Mouse (Mus musculus): ENCODE measurements around the gene Smco1. TPM values are rescaled to one million over a fixed set of nuclear protein-coding genes. Genes with fewer than 3 reads are reported as not detected.

Smco1 gene
- total and polyA plus RNA-seq, 3 experiments, result not detected

- in situ Hi-C loops (cut with MboI; ENCODE audit: low pct_ligation_motif_present, low pct_unique_long_range_greater_than_20kb, low sequenced_read_pairs) (no loop called here), dilution Hi-C loops (cut with MboI; ENCODE audit: extremely low pct_ligation_motif_present, extremely low pct_unique_long_range_greater_than_20kb, low sequenced_read_pairs) (no loop called here)
- peaks cover 5 to 37% of the 10 kb centered on the region in 2 experiments; a peak in 3 of 4 replicates for H3K4me1 ChIP-seq (ENCODE audit: control insufficient read depth in 1 of 2, insufficient read depth in 2 of 2)
- H3K4me3 ChIP-seq (replicated peaks in 1 of 3; ENCODE audit: low read depth in 2 of 3, low read length in 2 of 3, poor library complexity in 1 of 3), result peak overlapping the region; percentile 86 to 90 (median 89)
- H3K36me3 ChIP-seq (replicated peaks in 1 of 2; ENCODE audit: control insufficient read depth in 1 of 2, insufficient read depth in 1 of 2, low read length in 1 of 2), result peaks cover 2 to 31% of the 10 kb centered on the region in 2 experiments
- peak overlapping the region; percentile 52 for H3K4me2 ChIP-seq (ENCODE audit: insufficient read depth, low read depth, poor library complexity, severe bottlenecking)
- peak; percentile 67 for DNase-seq (ENCODE audit: extremely low read depth)
- no peaks in the 10 kb centered on the region for H3K27me3 ChIP-seq (replicated peaks)
- no peaks in the 10 kb centered on the region for H3K9me3 ChIP-seq (replicated peaks; ENCODE audit: low read length)
- TF ChIP-seq ZKSCAN1 (IDR thresholded peaks at IDR 0.05; ENCODE audit: borderline replicate concordance, low read depth, low read length) (no peak), MEF2A (IDR thresholded peaks at IDR 0.05; ENCODE audit: borderline replicate concordance, low read depth, low read length) (0 out of 2 replicates have a peak, but pooled peaks have one; percentile 17)
- peak overlapping the region; percentile 72 for H3K27ac ChIP-seq (ENCODE audit: insufficient read depth, low read depth)
- peaks cover 64% of the 10 kb centered on the region for H3K79me2 ChIP-seq (replicated peaks; ENCODE audit: control insufficient read depth, extremely low read depth, insufficient read depth, poor library complexity, severe bottlenecking)
- H3K9ac ChIP-seq (ENCODE audit: insufficient read depth, low read depth), result peak overlapping the region; percentile 90
Observed at GRCm38 (mm10) chr16:32246351-32246791, 24.9 kb upstream of the Smco1 start.

- peaks cover 5 to 37% of the 10 kb centered on the region in 2 experiments; a peak in 3 of 4 replicates for H3K4me1 ChIP-seq (ENCODE audit: control insufficient read depth in 1 of 2, insufficient read depth in 2 of 2)
- dilution Hi-C loops (cut with MboI; ENCODE audit: extremely low pct_ligation_motif_present, extremely low pct_unique_long_range_greater_than_20kb, low sequenced_read_pairs), result no loop called here
- H3K9ac ChIP-seq (ENCODE audit: insufficient read depth, low read depth), result peak within 1 kb of the TSS; percentile 99
- TF ChIP-seq PAX5 (IDR thresholded peaks at IDR 0.05; ENCODE audit: low read length), result no peak
- no peak for TF ChIP-seq ZKSCAN1 (IDR thresholded peaks at IDR 0.05; ENCODE audit: borderline replicate concordance, low read depth, low read length)
- no peak for TF ChIP-seq CHD1 (IDR thresholded peaks at IDR 0.05; ENCODE audit: low read depth, low read length)
- 0 out of 2 replicates have a peak, but pooled peaks have one; percentile 55 for TF ChIP-seq TBP (conservative IDR thresholded peaks at IDR 0.05; ENCODE audit: low read depth, low read length)
- TF ChIP-seq SIN3A (IDR thresholded peaks at IDR 0.05; ENCODE audit: low read length), result peak; percentile 98
- TF ChIP-seq JUN (IDR thresholded peaks at IDR 0.05; ENCODE audit: insufficient read depth, low read depth, low read length), result no peak
- TF ChIP-seq NRF1 (IDR thresholded peaks at IDR 0.05; ENCODE audit: low read depth, low read length), result peak; percentile 84
- TF ChIP-seq CTCF (conservative IDR thresholded peaks at IDR 0.05 in 1 of 2, IDR thresholded peaks at IDR 0.05 in 1 of 2; ENCODE audit: low read depth in 2 of 2, low read length in 2 of 2), result no peak
- TF ChIP-seq MEF2A (IDR thresholded peaks at IDR 0.05; ENCODE audit: borderline replicate concordance, low read depth, low read length), result peak; percentile 82
- peak; percentile 99 for TF ChIP-seq UBTF (IDR thresholded peaks at IDR 0.05; ENCODE audit: low read depth, low read length)
- no peak; the same call in 1 of the 2 replicates for TF ChIP-seq CHD2 (IDR thresholded peaks at IDR 0.05; ENCODE audit: low read length)
- TF ChIP-seq USF2 (conservative IDR thresholded peaks at IDR 0.05; ENCODE audit: low read depth, low read length), result no peak
- no peak for TF ChIP-seq MAZ (IDR thresholded peaks at IDR 0.05; ENCODE audit: low read depth, low read length)
- TF ChIP-seq IRF4 (IDR thresholded peaks at IDR 0.05; ENCODE audit: low read depth, low read length), result peak; percentile 84
- TF ChIP-seq EP300 (IDR thresholded peaks at IDR 0.05; ENCODE audit: low read length), result no peak
- peak; percentile 93 for TF ChIP-seq HCFC1 (IDR thresholded peaks at IDR 0.05; ENCODE audit: low read depth, low read length)
- peak; percentile 62 for TF ChIP-seq BHLHE40 (IDR thresholded peaks at IDR 0.05; ENCODE audit: low read depth, low read length)
- peak; percentile 59; the same call in 1 of the 2 replicates for TF ChIP-seq MYC (IDR thresholded peaks at IDR 0.05; ENCODE audit: low read depth, low read length)
- TF ChIP-seq ELF1 (IDR thresholded peaks at IDR 0.05; ENCODE audit: low read depth, low read length), result peak; percentile 99
- TF ChIP-seq MAFK (IDR thresholded peaks at IDR 0.05; ENCODE audit: insufficient replicate concordance, low read length), result no peak
- peak; percentile 95 for TF ChIP-seq KAT2A (IDR thresholded peaks at IDR 0.05; ENCODE audit: insufficient replicate concordance, low read length)
- TF ChIP-seq MXI1 (IDR thresholded peaks at IDR 0.05; ENCODE audit: low read depth, low read length), result peak; percentile 97
- peak; percentile 98 for TF ChIP-seq POLR2A (IDR thresholded peaks at IDR 0.05; ENCODE audit: low read depth, low read length)
- peak; percentile 54; the same call in 1 of the 2 replicates for TF ChIP-seq GABPA (IDR thresholded peaks at IDR 0.05; ENCODE audit: insufficient replicate concordance, low read depth, low read length)
- TF ChIP-seq NELFE (IDR thresholded peaks at IDR 0.05; ENCODE audit: low read depth, low read length), result peak; percentile 95
- no peak; the same call in 1 of the 2 replicates for TF ChIP-seq RCOR1 (conservative IDR thresholded peaks at IDR 0.05; ENCODE audit: low read depth, low read length)
- no peak for TF ChIP-seq SMC3 (IDR thresholded peaks at IDR 0.05; ENCODE audit: low read depth, low read length)
- no peak for TF ChIP-seq ETS1 (conservative IDR thresholded peaks at IDR 0.05; ENCODE audit: low read depth, low read length)
- TF ChIP-seq POLR2AphosphoS2 (IDR thresholded peaks at IDR 0.05; ENCODE audit: low read depth, low read length), result no peak
- no peak for TF ChIP-seq USF1 (IDR thresholded peaks at IDR 0.05; ENCODE audit: low read depth, low read length)
- TF ChIP-seq E2F4 (IDR thresholded peaks at IDR 0.05; ENCODE audit: insufficient replicate concordance, low read depth, low read length), result peak; percentile 73; the same call in 1 of the 2 replicates
- TF ChIP-seq JUND (conservative IDR thresholded peaks at IDR 0.05; ENCODE audit: low read depth, low read length), result no peak
Observed at GRCm38 (mm10) chr16:32246952-32247370, 24.3 kb upstream of the Smco1 start, which contains the start of the genes Fbxo45 and Wdr53. Gene Fbxo45, minus strand, starts transcription at chr16:32247158. Gene Wdr53, plus strand, starts transcription at chr16:32247227.

More at GRCm38 (mm10) chr16:32246952-32247370, 24.3 kb upstream of the Smco1 start, which contains the start of the genes Fbxo45 and Wdr53:
- in situ Hi-C loops (cut with MboI; ENCODE audit: low pct_ligation_motif_present, low pct_unique_long_range_greater_than_20kb, low sequenced_read_pairs), result no loop called here
- H3K79me2 ChIP-seq (replicated peaks; ENCODE audit: control insufficient read depth, extremely low read depth, insufficient read depth, poor library complexity, severe bottlenecking), result peaks cover 58% of the 10 kb centered on the region
- H3K9me3 ChIP-seq (replicated peaks; ENCODE audit: low read length), result no peaks in the 10 kb centered on the region
- no peaks in the 10 kb centered on the region for H3K27me3 ChIP-seq (replicated peaks)
- peak; percentile 98 for DNase-seq (ENCODE audit: extremely low read depth)
- H3K4me3 ChIP-seq (replicated peaks in 1 of 3; ENCODE audit: low read depth in 2 of 3, low read length in 2 of 3, poor library complexity in 1 of 3), result peak within 1 kb of the TSS; percentile 86 to 93 (median 90)
- H3K4me2 ChIP-seq (ENCODE audit: insufficient read depth, low read depth, poor library complexity, severe bottlenecking), result peak within 1 kb of the TSS; percentile 99
- peak within 1 kb of the TSS; percentile 72 for H3K27ac ChIP-seq (ENCODE audit: insufficient read depth, low read depth)
- H3K36me3 ChIP-seq (replicated peaks in 1 of 2; ENCODE audit: control insufficient read depth in 1 of 2, insufficient read depth in 1 of 2, low read length in 1 of 2), result peaks cover 0 to 31% of the 10 kb centered on the region in 2 experiments
